Mouse (Mus musculus): ENCODE measurements at regions not wholly inside any gene's neighbourhood (a gene's known extent, or its start where the extent isn't known, plus 50 kb on each side); places are given as distances from the start of the nearest gene placed in this dataset.

- no peak for DNase-seq
- intact Hi-C loops (cut with DNase I; ENCODE audit: low total_unique reads), result loop anchor here (5.0 to 10.0 kb wide), 3 partner anchors 297 to 445 kb away; no protein-coding TSS in a partner anchor
Observed at GRCm38 (mm10) chr1:51649963-51650652, 171.9 kb upstream of the Nabp1 start.

- intact Hi-C loops (cut with DNase I; ENCODE audit: low total_unique reads), result loop anchor here (5.0 to 10.0 kb wide), 3 partner anchors 299 to 447 kb away; no protein-coding TSS in a partner anchor
- DNase-seq, result peak; percentile 63
Observed at GRCm38 (mm10) chr1:51647955-51648354, 169.7 kb upstream of the Nabp1 start.

- intact Hi-C loops (cut with DNase I; ENCODE audit: low total_unique reads), result loop anchor here (10.0 kb wide), 2 partner anchors 360 to 450 kb away; no protein-coding TSS in a partner anchor
- peak; percentile 52 for DNase-seq
Observed at GRCm38 (mm10) chr1:51644399-51644798, 166.2 kb upstream of the Nabp1 start.

GRCm38 (mm10) chr1:51643640-51644039, 165.4 kb upstream of the Nabp1 start:
- intact Hi-C loops (cut with DNase I; ENCODE audit: low total_unique reads), result loop anchor here (10.0 kb wide), 2 partner anchors 361 to 451 kb away; no protein-coding TSS in a partner anchor
- no peak for DNase-seq

GRCm38 (mm10) chr1:51638519-51639302, 160.5 kb upstream of the Nabp1 start:
- intact Hi-C loops (cut with DNase I; ENCODE audit: low total_unique reads), result no loop called here
- DNase-seq, result no peak

- no peak for DNase-seq
- intact Hi-C loops (cut with DNase I; ENCODE audit: low total_unique reads), result no loop called here
Observed at GRCm38 (mm10) chr1:51635881-51636515, 157.8 kb upstream of the Nabp1 start.

GRCm38 (mm10) chr1:51633795-51634194, 155.6 kb upstream of the Nabp1 start:
- intact Hi-C loops (cut with DNase I; ENCODE audit: low total_unique reads), result no loop called here
- DNase-seq, result no peak

GRCm38 (mm10) chr1:51632851-51633250, 154.6 kb upstream of the Nabp1 start:
- intact Hi-C loops (cut with DNase I; ENCODE audit: low total_unique reads), result no loop called here
- DNase-seq, result no peak

GRCm38 (mm10) chr1:51629848-51630247, 151.6 kb upstream of the Nabp1 start:
- no peak for DNase-seq
- intact Hi-C loops (cut with DNase I; ENCODE audit: low total_unique reads), result no loop called here

- intact Hi-C loops (cut with DNase I; ENCODE audit: low total_unique reads), result no loop called here
Observed at GRCm38 (mm10) chr1:51628137-51628793, 150.0 kb upstream of the Nabp1 start.

GRCm38 (mm10) chr1:51626303-51626702, 148.1 kb upstream of the Nabp1 start:
- intact Hi-C loops (cut with DNase I; ENCODE audit: low total_unique reads), result no loop called here

More at GRCm38 (mm10) chr1:51628137-51628793, 150.0 kb upstream of the Nabp1 start:
- no peak for DNase-seq

GRCm38 (mm10) chr1:51625079-51625478, 146.9 kb upstream of the Nabp1 start:
- DNase-seq, result no peak
- intact Hi-C loops (cut with DNase I; ENCODE audit: low total_unique reads), result no loop called here

More at GRCm38 (mm10) chr1:51626303-51626702, 148.1 kb upstream of the Nabp1 start:
- DNase-seq, result no peak

GRCm38 (mm10) chr1:51624551-51624950, 146.3 kb upstream of the Nabp1 start:
- no peak for DNase-seq
- intact Hi-C loops (cut with DNase I; ENCODE audit: low total_unique reads), result no loop called here

- intact Hi-C loops (cut with DNase I; ENCODE audit: low total_unique reads), result no loop called here
- DNase-seq, result no peak
Observed at GRCm38 (mm10) chr1:51622986-51623385, 144.8 kb upstream of the Nabp1 start.

GRCm38 (mm10) chr1:51622181-51622862, 144.1 kb upstream of the Nabp1 start:
- intact Hi-C loops (cut with DNase I; ENCODE audit: low total_unique reads), result no loop called here
- no peak for DNase-seq

- intact Hi-C loops (cut with DNase I; ENCODE audit: low total_unique reads), result no loop called here
- DNase-seq, result no peak
Observed at GRCm38 (mm10) chr1:51621062-51621461, 142.8 kb upstream of the Nabp1 start.

GRCm38 (mm10) chr1:51617502-51618251, 139.5 kb upstream of the Nabp1 start:
- intact Hi-C loops (cut with DNase I; ENCODE audit: low total_unique reads), result no loop called here
- DNase-seq, result no peak

GRCm38 (mm10) chr1:51616091-51616490, 137.9 kb upstream of the Nabp1 start:
- intact Hi-C loops (cut with DNase I; ENCODE audit: low total_unique reads), result no loop called here
- DNase-seq, result no peak
